Mouse (Mus musculus) kidney, embryonic 14.5 days (tissue): Measurements from ENCODE around the gene Srrt. TPM values are rescaled to one million over a fixed set of nuclear protein-coding genes. Genes with fewer than 3 reads are reported as not detected.

Experiments used
- ATAC-seq: fragments of 200-750 bp; cut with Nextera tagmentation; 2 replicates; pipeline ENCODE4 v1.8.0; 2017; ENCODE audit warnings: moderate number of reproducible peaks, mild to moderate bottlenecking, moderate TSS enrichment, moderate library complexity; ENCODE audit not compliant: low FRiP score, low TSS enrichment
- H3K27ac ChIP-seq: fragments of 300-500 bp; sonication (generic); 2 replicates; pipeline ENCODE4 v1.5.1; 2014; ENCODE audit warnings: low read depth, mild to moderate bottlenecking, low read length, moderate library complexity, mixed read lengths
- H3K27me3 ChIP-seq: fragments of 300-500 bp; sonication (generic); 2 replicates; pipeline ENCODE4 v1.6.1; 2014; ENCODE audit warnings: mild to moderate bottlenecking, low read length; ENCODE audit not compliant: control insufficient read depth, insufficient read depth
- H3K36me3 ChIP-seq: fragments of 300-500 bp; sonication (generic); 2 replicates; pipeline ENCODE4 v1.6.1; 2014; ENCODE audit warnings: low read length, mixed read lengths; ENCODE audit not compliant: control insufficient read depth, insufficient read depth
- H3K4me1 ChIP-seq: fragments of 300-500 bp; sonication (generic); 2 replicates; pipeline ENCODE4 v1.6.1; 2014; ENCODE audit warnings: low read length, mixed read lengths; ENCODE audit not compliant: control insufficient read depth, insufficient read depth
- H3K4me2 ChIP-seq: fragments of 300-500 bp; sonication (generic); replicated peaks from 2 replicates; pipeline ENCODE4 v1.6.1; 2014; ENCODE audit warnings: low read depth, mild to moderate bottlenecking, low read length
- H3K4me3 ChIP-seq: fragments of 300-500 bp; sonication (generic); 2 replicates; pipeline ENCODE4 v1.5.1; 2014; ENCODE audit warnings: mild to moderate bottlenecking, low read length
- H3K9ac ChIP-seq: fragments of 300-500 bp; sonication (generic); 2 replicates; pipeline ENCODE4 v1.6.1; 2014; ENCODE audit warnings: low read depth, mild to moderate bottlenecking, low read length, moderate library complexity
- H3K9me3 ChIP-seq: fragments of 300-500 bp; sonication (generic); 2 replicates; pipeline ENCODE4 v1.6.1; 2016; ENCODE audit warnings: low read length; ENCODE audit not compliant: control insufficient read depth
- WGBS: fragments of 180-500 bp; shearing (Covaris S2); extraction: QIAGEN DNeasy Blood & Tissue Kit; methylation state at CpG from one replicate; pipeline ENCODE4 v1.1.7; 2014; 5-methylcytosine and 5-hydroxymethylcytosine counted together
- polyA plus RNA-seq: library from polyadenylated mRNA; unstranded; fragments of >200 nt; fragmentation: Nextera tagmentation; extraction: Ambion mirVana; gene quantifications from 2 replicates; pipeline ENCODE4 v1.2.1, GENCODE M21; 2014

Srrt gene
- polyA plus RNA-seq, 1 experiment from 2014 or later: 141 TPM

DNA sequence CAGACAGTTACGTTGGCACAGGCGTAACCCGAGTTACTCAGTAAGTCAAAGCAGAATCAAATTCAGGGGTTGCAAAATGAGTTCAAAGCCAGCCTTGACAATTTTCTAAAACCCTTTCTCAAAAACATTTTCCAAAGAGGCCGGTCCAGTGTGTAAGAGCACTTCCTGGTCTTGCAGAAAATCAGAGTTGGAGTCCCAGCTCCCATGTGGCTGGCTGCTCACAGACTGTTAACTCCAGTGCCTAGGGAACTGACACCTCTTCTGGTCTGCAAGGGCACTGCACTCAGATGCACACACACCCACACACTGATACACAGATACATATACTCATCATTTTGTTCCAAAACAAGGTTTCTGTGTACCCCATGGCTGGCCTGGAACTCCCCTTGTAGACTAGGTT lies 882 bp upstream of the Srrt start:
- no peak for ATAC-seq
- Histone ChIP-seq H3K4me3 (peak overlapping the region; percentile 85), H3K9me3 (peaks cover 7% of the 10 kb centered on the region; the same call in 1 of the 2 replicates), H3K27me3 (no peaks in the 10 kb centered on the region), H3K27ac (peak overlapping the region; percentile 92), H3K36me3 (peaks cover 59% of the 10 kb centered on the region), H3K4me2 (peak overlapping the region; percentile 65), H3K4me1 (peaks cover 44% of the 10 kb centered on the region), H3K9ac (peak overlapping the region; percentile 96; the same call in 1 of the 2 replicates)
- 96% methylated on average over 4 of the region's 4 CpGs for WGBS

DNA sequence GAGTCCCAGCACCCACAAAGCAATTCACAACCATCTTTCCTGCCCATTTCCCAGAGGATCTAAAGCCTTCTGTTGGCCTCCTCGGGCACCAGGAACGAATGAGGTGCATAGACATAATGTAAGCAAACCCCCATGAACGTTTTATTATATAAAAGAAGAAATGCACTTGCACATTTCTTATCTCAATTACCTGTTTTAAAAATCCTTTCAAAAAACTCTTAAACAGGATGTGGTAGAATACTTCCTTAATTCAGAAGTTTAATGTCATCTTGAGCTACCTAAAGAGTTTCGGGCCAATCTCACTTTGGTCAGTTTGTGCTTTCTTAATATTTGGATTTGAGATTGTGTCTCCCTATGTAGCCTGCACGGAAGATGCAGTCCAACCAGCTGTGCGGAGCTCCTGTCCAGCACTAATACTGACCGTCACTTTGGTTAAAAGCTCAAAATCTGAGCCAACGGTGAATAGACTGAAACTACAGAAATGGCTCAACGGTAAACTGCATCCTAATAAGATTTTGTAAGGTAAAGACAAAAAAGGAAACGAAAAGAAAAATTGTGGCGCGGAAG lies 952 bp downstream of the Srrt start:
- Histone ChIP-seq H3K4me1 (peaks cover 32% of the 10 kb centered on the region), H3K4me2 (peak overlapping the region; percentile 65), H3K36me3 (peaks cover 72% of the 10 kb centered on the region), H3K27ac (peak overlapping the region; percentile 92), H3K4me3 (peak overlapping the region; percentile 85), H3K9ac (peak overlapping the region; percentile 96), H3K27me3 (no peaks in the 10 kb centered on the region), H3K9me3 (peaks cover 7% of the 10 kb centered on the region; the same call in 1 of the 2 replicates)
- 16% methylated on average over 12 of the region's 12 CpGs for WGBS
- no peak for ATAC-seq

DNA sequence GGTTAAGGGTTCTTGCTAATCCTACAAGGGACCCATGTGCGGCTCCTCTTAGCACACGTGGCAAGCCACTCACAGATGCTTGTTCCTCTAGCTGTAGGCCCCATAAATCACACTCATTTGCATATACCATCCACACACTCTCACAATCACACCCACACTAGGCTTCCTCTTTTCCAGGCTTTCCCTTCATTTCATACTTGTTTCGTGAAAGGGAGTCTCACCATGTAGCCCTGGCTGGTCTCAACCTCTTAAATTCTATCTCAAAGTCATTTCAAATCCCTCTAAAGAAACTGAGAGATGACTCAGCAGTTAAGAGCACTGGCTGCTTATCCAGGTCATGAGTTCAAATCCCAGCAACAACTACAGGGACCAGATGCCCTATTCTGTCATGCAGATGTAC lies 1.7 kb downstream of the Srrt start:
- Histone ChIP-seq H3K27me3 (no peaks in the 10 kb centered on the region), H3K4me3 (peak overlapping the region; percentile 85; the same call in 1 of the 2 replicates), H3K9me3 (peaks cover 7% of the 10 kb centered on the region; the same call in 1 of the 2 replicates), H3K4me1 (peaks cover 32% of the 10 kb centered on the region), H3K9ac (peak overlapping the region; percentile 96), H3K4me2 (peak overlapping the region; percentile 65), H3K36me3 (peaks cover 72% of the 10 kb centered on the region), H3K27ac (no peak overlapping the region)
- WGBS: 46% methylated on average over 3 of the region's 3 CpGs
- no peak for ATAC-seq

DNA sequence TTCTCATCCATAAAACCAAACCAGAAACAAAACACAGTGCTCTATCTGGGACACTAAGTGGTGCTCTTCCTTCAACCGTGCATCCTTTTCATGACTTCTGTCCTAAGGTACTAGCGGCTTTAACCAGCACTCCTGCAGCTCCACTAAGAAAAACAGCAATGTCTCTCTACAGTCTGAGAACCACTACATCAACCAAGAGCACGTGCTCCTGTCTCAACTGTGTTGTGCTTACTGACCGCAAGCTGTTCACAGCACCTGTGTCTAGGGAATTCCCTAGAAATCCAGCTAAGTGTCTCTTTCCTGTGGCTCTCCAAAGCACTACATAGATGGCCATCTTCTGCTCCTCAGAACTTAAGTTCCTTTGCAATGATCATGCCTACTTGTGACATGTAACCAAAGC lies 2.7 kb downstream of the Srrt start:
- Histone ChIP-seq H3K27ac (no peak overlapping the region), H3K9ac (no peak overlapping the region), H3K36me3 (peaks cover 72% of the 10 kb centered on the region), H3K4me3 (peak overlapping the region; percentile 10; the same call in 1 of the 2 replicates), H3K27me3 (no peaks in the 10 kb centered on the region), H3K4me1 (peaks cover 32% of the 10 kb centered on the region), H3K4me2 (peak overlapping the region; percentile 65; the same call in 1 of the 2 replicates), H3K9me3 (peaks cover 7% of the 10 kb centered on the region; the same call in 1 of the 2 replicates)
- ATAC-seq: no peak
- WGBS: 45% methylated on average over 4 of the region's 4 CpGs

DNA sequence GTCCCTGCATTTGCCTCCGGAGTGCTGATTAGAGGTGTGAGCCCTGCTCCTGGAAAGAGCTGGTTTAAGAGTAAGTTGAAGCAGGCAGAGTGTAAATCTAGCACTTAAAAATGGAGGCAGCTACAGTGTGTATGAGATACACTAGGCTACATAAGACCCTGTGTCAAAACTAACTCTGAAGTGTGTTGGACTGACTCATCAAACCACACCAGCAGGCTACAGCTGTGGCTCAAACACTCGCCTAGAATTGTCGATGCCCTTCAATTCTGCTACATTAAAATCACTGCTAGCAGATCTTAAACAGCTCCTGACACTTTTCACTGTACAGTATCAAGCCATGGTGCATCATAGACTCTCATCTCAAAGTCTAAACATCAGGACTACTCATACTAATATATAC lies 3.3 kb downstream of the Srrt start:
- ATAC-seq: no peak
- 74% methylated on average over 3 of the region's 3 CpGs for WGBS
- peaks cover 72% of the 10 kb centered on the region for H3K36me3 ChIP-seq
- H3K27ac ChIP-seq: no peak overlapping the region
- peaks cover 7% of the 10 kb centered on the region; the same call in 1 of the 2 replicates for H3K9me3 ChIP-seq
- peaks cover 32% of the 10 kb centered on the region for H3K4me1 ChIP-seq
- H3K9ac ChIP-seq: no peak overlapping the region; the same call in 1 of the 2 replicates
- no peak overlapping the region for H3K4me3 ChIP-seq
- no peaks in the 10 kb centered on the region for H3K27me3 ChIP-seq
- no peak overlapping the region for H3K4me2 ChIP-seq

DNA sequence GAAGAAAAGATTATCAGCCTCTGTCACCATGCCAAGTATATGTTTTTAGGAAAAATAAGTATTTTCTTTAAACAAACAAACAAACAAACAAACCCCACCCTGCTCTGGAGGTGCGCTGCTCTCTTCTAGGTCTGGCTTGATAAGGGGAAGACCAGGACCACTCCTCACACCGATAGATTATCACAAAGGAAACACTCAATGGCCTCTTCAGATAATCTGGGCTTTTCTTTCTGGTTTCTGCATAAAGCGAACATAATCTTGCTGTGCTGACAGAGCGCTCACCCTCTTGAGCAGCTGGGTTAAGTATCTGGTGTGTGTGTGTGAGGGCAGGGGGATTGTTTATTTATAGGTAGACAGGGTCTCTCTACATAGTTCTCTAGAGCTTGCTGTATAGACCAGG lies 3.9 kb downstream of the Srrt start:
- no peaks in the 10 kb centered on the region for H3K27me3 ChIP-seq
- no peak for ATAC-seq
- peaks cover 72% of the 10 kb centered on the region for H3K36me3 ChIP-seq
- 89% methylated on average over 4 of the region's 4 CpGs for WGBS
- no peak overlapping the region for H3K27ac ChIP-seq
- no peak overlapping the region for H3K9ac ChIP-seq
- H3K4me1 ChIP-seq: peaks cover 32% of the 10 kb centered on the region
- no peak overlapping the region for H3K4me3 ChIP-seq
- H3K9me3 ChIP-seq: peaks cover 2% of the 10 kb centered on the region; the same call in 1 of the 2 replicates
- H3K4me2 ChIP-seq: no peak overlapping the region

DNA sequence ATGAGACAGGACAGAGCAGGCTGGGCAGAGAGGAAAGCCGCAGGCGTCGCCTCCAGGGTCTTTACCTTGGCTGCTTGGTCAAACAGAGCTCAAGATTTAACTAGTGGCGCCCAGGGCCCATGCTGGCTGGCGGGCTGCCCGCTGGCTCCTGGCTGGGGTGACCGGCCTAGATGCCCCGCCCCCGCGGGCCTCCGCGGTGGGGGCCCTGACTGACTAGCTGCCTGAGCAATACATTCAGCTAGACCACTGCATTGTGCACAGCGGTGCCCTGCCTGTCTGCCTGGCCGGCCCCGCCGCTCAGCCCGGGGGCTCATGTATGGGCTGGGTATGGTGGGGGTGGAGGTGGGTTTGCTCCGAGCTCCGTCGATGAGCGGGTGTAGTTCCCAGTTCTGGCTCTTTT lies 6.2 kb downstream of the Srrt start:
- WGBS: 89% methylated on average over 19 of the region's 21 CpGs

DNA sequence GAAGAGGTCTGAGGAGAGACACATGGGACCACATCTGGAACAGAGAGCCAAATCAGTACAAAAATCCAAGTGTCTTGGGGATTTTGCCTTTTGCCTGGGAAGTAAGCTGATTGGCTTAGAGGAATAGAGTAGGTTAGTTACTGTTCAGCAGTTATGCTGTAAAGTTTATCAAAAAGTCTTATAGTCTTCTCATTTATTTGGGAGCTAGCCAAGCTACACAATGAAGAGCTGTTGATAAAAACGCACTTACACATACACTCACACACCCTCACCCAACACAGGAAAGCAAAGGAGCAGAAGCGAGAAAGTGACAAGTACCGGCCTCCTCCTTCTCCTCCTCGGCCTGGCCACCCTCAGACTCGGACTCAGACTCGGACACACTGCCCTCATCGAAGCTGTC lies 8.2 kb downstream of the Srrt start:
- peaks cover 19% of the 10 kb centered on the region for H3K4me1 ChIP-seq
- ATAC-seq: no peak

More for the DNA sequence above, 6.2 kb downstream of the Srrt start:
- Histone ChIP-seq H3K27me3 (no peaks in the 10 kb centered on the region), H3K36me3 (peaks cover 93% of the 10 kb centered on the region), H3K4me2 (no peak overlapping the region), H3K4me3 (no peak overlapping the region), H3K9me3 (no peaks in the 10 kb centered on the region), H3K4me1 (peaks cover 31% of the 10 kb centered on the region), H3K9ac (no peak overlapping the region), H3K27ac (no peak overlapping the region)
- ATAC-seq: no peak

DNA sequence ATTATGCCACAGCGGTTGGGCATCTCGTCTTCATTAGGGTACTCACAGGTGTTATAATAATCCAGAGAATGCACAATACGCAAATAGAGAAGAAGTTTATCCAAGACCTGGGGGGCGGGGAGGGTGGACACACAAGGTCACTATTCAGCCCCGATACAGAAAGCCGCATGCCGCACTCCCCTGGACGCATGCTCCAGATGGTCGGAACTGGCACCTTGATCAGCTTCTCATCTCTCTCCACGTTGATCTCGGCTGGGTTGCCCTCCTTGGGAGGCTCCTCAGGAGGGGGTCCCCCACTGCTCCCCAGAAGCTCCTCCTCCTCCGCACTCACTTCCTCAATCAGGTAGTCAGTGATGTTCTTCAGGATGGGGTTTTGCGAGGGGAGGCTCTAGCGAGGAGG lies 10.3 kb downstream of the Srrt start:
- H3K4me1 ChIP-seq: peaks cover 9% of the 10 kb centered on the region; the same call in 1 of the 2 replicates
- H3K9ac ChIP-seq: no peak overlapping the region
- no peaks in the 10 kb centered on the region for H3K9me3 ChIP-seq
- peaks cover 73% of the 10 kb centered on the region for H3K36me3 ChIP-seq
- no peak for ATAC-seq
- H3K4me2 ChIP-seq: no peak overlapping the region
- H3K27ac ChIP-seq: no peak overlapping the region
- H3K27me3 ChIP-seq: 0 out of 2 replicates have a peak, but pooled peaks cover 2% of the 10 kb centered on the region
- H3K4me3 ChIP-seq: no peak overlapping the region
- 89% methylated on average over 14 of the region's 14 CpGs for WGBS

More for the DNA sequence above, 8.2 kb downstream of the Srrt start:
- Histone ChIP-seq H3K4me2 (no peak overlapping the region), H3K27ac (no peak overlapping the region), H3K36me3 (peaks cover 94% of the 10 kb centered on the region), H3K9me3 (no peaks in the 10 kb centered on the region), H3K27me3 (no peaks in the 10 kb centered on the region), H3K4me3 (no peak overlapping the region), H3K9ac (no peak overlapping the region)
- 91% methylated on average over 7 of the region's 7 CpGs for WGBS
